Mouse (Mus musculus) lung, postnatal 25 days (tissue): ENCODE data around the gene Camsap1.

Experiments used
- DNase-seq: peaks from one replicate; pipeline ENCODE4 v3.0.0; 2022; ENCODE audit warnings: low spot score

Gene Camsap1

DNA sequence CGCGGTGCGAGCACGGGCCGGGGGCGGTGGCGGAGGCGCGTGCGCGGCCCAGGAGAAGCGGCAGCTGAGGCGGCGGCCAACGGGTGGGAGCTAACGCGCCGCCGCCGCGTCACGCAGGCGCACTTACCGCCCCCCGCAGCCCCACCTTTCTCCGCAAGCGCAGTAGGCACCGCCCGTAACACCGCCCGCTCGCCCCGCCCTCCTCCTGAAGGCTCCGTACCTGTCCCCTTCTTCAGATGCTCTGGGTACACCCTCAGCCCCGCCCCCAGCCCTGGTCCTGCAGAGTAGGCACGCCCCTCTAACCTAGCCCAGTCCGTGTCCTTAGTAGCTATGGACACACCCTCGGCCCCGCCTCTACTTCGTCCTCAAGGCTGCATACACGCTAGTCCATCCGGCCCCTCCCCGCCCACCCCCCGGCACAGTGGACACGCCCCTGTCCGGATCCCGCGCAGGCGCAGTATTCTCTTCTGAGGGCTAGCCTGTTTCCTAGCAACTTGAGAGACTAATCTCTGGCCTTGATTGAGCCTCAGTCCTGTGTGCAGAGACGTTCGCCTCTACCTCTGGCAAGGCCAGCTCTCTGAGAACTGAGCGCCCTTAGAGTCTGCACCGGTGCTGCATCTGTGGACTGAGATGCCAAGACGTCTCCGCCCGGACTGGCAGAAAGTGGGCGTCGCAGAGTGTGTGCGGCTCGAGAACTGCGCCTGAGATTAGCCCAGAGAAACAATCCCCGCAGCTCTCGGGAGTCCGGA, at the start of gene Camsap1:
TSS of gene Camsap1 (minus strand) at position 124 of the 749 bp plus-strand sequence.
- peak; percentile 100 for DNase-seq

GRCm38 (mm10) chr2:26030288-26030687, 47.2 kb upstream of the Camsap1 start:
- no peak for DNase-seq

DNA sequence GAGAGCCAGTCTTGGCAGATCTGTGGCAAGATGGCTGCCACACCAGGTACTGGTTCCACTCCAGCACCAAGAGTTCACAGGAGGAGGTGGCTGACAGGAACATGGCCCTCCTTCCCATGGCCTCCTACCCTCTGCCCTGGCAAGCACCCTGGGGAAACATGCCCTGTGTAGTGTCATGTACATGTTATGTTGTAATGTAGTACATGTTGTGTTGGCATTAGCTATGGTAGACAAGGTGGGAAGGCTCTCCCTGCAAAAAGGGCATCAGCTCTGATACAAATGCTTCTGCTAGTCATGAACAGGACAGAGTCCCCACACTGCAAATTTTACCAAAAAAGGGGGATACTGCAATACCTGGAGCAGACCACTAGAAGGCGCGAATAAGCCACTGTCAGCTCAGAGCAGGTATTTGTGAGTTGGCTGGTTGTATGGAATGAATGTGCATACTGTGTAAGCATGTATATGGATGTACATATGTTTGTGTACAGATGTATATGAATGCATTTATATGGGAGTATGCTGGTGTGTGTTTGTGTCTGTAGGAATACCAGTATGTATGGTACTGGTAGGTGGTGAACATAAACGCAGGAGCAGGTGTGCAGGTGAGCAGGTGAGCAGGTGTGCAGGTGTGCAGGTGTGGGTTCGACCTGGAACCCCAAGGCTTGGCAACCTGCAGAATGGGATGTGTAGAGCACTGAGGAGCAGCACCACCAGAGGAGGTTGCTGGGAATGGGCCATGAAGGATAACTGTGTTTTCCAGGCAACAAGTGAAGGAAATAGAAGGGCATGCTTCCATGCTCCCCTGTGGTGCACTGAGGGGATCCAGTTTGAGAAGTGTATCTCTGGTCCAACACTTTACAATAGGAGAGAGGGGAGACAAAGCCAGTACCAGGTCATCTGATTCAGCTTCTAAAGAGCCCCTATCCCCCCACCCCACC, 41.3 kb upstream of the Camsap1 start:
- no peak for DNase-seq

DNA sequence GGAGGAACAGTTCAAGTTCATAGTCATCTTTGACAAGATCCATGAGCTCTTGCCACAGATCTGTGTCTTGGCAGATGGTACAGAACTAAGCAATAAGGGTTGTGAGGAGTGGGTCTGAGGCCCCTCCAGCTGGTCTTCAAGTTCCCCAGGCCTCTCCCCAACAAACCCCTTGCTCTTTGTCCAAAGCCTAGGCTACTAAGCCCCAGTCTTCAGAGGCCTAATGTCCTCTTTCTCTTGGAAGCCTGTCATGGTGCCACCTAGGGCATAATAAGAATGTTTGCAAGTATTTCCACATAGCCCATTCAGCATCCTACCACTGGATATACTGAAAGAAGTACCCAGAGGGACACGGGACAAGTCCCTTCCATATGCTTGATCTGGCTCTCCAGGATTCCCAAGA, 39.5 kb upstream of the Camsap1 start:
- DNase-seq, result no peak

DNA sequence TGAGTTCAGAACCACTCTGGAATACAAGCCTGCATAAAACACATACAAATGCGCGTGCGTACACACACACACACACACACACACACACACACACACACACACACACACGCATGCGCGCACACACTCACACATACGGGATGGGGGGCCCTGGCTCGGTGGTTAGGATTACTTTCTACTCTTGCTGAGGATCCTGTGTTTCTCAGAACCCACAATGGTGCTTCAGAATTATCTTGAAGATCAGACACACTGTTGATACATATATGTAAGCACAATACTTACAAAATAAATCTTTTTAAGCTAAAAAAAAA, 39.1 kb upstream of the Camsap1 start:
- no peak for DNase-seq

DNA sequence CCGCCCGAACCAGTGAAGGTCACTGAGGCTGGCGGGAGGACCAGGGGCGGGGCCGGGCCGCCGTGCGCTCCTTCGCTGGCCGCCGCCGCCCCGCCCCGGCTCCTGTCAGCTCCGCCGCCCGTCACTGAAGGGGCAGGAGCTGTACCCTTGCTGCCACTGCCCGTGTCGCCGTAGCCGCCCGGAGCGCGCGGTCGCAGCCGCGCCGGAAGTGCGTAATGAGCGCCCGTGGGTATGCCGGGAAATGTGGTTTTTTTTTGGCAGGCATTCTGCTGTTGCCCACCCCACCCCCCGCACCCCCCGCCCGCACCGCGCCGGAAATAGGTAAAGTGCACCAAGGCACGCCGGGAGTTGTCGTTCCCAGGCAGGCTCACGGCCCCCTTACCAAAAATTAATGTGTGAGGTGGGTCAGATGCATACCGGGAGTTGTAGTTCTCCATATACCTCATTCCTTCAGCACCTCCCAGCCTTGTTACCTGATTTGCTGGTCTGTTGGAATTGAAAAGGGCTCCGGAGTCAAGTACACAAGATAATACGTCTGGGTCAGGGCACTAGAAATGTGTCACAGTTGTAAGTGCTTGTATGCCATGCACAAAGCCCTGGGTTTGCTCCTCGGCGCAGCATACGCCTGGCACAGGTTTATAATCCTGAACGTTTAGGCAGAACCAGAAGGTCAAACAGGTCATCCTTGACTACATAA, 38.6 kb upstream of the Camsap1 start, which contains the start of gene Ubac1:
TSS of gene Ubac1 (minus strand) at position 187 of the 697 bp plus-strand sequence.
- DNase-seq, result peak; percentile 93

GRCm38 (mm10) chr2:26020714-26021560, 37.9 kb upstream of the Camsap1 start:
- DNase-seq, result peak; percentile 2

DNA sequence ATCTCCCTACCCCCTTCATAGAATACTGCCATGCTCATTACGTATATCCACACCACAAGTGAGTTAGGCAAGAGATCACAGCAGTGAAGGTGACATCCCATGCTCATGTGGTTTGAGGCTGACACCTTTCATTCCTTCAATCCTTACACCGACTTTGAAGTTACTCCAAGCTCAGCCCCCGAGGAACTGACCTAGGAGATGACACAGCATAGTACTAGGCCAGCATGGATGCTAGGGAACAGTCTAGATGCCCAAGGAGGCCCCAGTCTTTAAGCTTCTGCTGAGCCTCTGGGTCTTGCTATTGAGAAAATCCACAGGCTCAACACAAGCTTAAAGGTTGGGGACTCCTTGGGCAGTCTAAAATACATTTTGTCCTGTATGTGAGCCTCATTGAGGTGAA, 36.8 kb upstream of the Camsap1 start:
- DNase-seq, result no peak

DNA sequence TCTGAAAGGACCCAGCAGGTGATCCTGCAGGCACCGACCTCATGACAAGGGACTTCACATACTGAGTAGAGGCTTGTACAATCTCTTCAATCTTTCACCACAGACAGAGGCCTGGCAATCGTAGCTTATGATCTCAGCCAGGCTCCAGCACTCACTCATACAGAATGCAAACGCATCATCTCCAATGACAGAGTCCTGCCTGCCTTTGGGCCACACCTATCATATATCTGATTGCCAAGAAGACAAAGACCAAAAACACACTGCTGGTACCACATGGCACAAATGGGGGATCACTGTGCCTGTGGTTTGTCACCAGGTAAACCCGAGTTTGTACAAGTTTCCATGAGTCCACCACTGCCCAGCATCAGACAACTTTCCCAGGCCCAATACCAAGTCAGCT, 34.2 kb upstream of the Camsap1 start:
- DNase-seq, result no peak

- DNase-seq, result no peak
Observed at GRCm38 (mm10) chr2:26013674-26014073, 30.6 kb upstream of the Camsap1 start.

- no peak for DNase-seq
Observed at GRCm38 (mm10) chr2:26011420-26011819, 28.3 kb upstream of the Camsap1 start.

- no peak for DNase-seq
Observed at GRCm38 (mm10) chr2:26002001-26002400, 18.9 kb upstream of the Camsap1 start.

- no peak for DNase-seq
Observed at GRCm38 (mm10) chr2:26001136-26001535, 18.1 kb upstream of the Camsap1 start.

DNA sequence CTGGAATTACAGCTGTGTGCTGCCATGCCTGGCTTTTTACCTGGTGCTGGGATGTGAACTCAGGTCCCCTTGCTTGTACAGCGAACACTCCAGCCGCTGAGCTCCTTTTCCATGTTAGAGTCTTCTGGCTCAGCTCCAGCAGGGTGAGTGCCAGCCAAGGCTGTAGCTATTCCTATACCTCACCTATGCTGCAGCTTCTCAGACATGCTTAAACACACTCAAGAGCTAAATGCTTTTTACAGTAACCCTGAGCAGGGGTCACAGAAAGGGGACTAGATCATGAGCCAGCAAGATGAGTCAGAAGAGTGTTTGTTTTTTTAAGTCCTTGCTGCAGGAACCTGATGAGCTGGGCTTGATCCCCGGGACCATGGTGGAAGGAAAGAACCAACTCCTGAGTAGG, 14.6 kb upstream of the Camsap1 start:
- DNase-seq, result no peak

GRCm38 (mm10) chr2:25994791-25995190, 11.7 kb upstream of the Camsap1 start:
- no peak for DNase-seq

DNA sequence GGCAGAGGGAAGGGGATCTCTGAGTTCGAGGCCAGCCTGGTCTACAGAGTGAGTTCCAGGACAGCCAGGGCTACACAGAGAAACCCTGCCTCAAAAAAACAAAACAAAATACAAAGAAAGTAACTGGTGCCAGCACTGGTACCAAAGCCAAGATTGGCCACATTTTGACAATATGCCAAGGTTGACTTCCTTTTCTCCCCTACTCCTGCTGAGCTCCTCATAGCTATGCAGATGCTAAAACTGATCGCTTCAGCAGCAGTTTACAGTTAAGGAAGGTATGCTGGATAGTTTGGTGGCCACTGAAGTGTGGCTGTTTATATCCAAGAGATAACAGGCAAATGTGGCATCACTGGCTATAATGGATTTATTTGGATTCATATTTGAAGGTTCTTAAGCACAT, 9.2 kb upstream of the Camsap1 start:
- DNase-seq, result no peak

DNA sequence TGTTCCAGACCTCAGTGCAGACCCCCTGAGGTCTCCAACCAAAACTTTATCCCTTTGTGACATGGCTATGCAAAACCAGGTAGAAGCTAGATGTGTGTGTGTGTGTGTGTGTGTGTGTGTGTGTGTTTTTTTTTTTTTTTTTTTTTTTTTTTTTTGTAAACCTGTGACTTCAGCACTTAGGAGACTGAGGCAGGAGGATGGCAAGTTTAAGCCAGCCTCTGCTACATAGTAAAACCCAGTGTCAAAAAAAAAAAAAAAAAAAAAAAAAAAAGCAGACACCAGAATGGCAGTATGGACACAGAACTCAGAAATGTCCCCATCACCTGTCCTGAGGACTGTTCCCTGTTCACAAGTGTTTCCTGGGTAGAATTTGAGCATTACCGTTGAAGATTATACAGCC, 6.6 kb upstream of the Camsap1 start:
- no peak for DNase-seq

DNA sequence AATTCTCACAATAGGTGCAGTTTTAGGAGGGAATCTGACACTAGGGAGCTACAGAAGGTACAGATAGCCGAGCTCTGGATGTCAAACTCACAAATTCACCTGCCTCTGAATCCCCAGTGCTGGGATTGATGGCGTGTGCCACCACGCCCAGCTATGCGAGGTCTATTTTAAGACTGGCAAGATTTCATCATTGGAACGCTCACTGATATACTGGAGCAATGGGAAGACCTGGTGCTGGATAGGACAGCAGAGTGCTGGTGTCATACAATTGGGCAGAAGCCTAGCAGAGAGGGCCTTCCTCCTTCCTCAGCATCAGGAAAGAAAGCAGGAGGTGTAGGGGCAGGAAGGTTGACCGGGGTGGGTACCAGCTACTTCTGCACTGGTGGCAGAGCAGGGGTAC, 4.7 kb upstream of the Camsap1 start:
- DNase-seq, result no peak

GRCm38 (mm10) chr2:25986601-25987000, 3.5 kb upstream of the Camsap1 start:
- DNase-seq, result no peak

- peak; percentile 8 for DNase-seq
Observed at GRCm38 (mm10) chr2:25982426-25983091, 523 bp downstream of the Camsap1 start.

- DNase-seq, result peak; percentile 34
Observed at GRCm38 (mm10) chr2:25982052-25982425, 1.0 kb downstream of the Camsap1 start.
